Mouse (Mus musculus) G1E (cell line): ENCODE measurements around the gene Olfr586. TPM values are rescaled to one million over a fixed set of nuclear protein-coding genes. Genes with fewer than 3 reads are reported as not detected.

Experiments used
- ATAC-seq: 2 replicates; pipeline ENCODE4 v1.8.0; 2016; ENCODE audit warnings: mild to moderate bottlenecking; ENCODE audit not compliant: insufficient number of reproducible peaks, poor library complexity, low FRiP score, severe bottlenecking; ENCODE audit errors: extremely low read depth
- DNase-seq: peaks from one replicate; pipeline ENCODE4 v3.0.0; 2012; ENCODE audit warnings: low spot score
- H3K27me3 ChIP-seq: 2 replicates; pipeline ENCODE4 v1.6.1; 2012; ENCODE audit warnings: mild to moderate bottlenecking, low read length, inconsistent platforms; ENCODE audit not compliant: insufficient read depth
- H3K36me3 ChIP-seq: replicated peaks from 2 replicates; pipeline ENCODE3; 2012; ENCODE audit warnings: mild to moderate bottlenecking, inconsistent platforms
- H3K4me1 ChIP-seq: 2 replicates; pipeline ENCODE4 v1.6.1; 2012; ENCODE audit warnings: low read depth, low read length, inconsistent platforms, mixed read lengths; ENCODE audit not compliant: insufficient read depth
- H3K4me3 ChIP-seq: 2 replicates; pipeline ENCODE4 v1.5.1; 2012; ENCODE audit warnings: low read depth, mild to moderate bottlenecking, inconsistent platforms, low read length, moderate library complexity, mixed read lengths
- H3K9me3 ChIP-seq: replicated peaks from 2 replicates; pipeline ENCODE4 v1.6.1; 2012; ENCODE audit warnings: inconsistent platforms
- CTCF ChIP-seq: IDR thresholded peaks from 2 replicates; pipeline ENCODE4 v1.5.1; 2012; ENCODE audit warnings: low read depth, low read length, inconsistent platforms, mixed read lengths
- GATA1 ChIP-seq: IDR thresholded peaks from 2 replicates; pipeline ENCODE4 v1.6.1; 2012; ENCODE audit warnings: borderline replicate concordance, low read length, inconsistent platforms, mixed read lengths
- GATA2 ChIP-seq: IDR thresholded peaks from 2 replicates; pipeline ENCODE4 v1.6.1; 2012; ENCODE audit warnings: low read depth, low read length, inconsistent platforms, borderline replicate concordance
- POLR2AphosphoS5 ChIP-seq: IDR thresholded peaks from 2 replicates; pipeline ENCODE4 v1.6.1; 2012; ENCODE audit warnings: low read depth, low read length, inconsistent platforms; ENCODE audit not compliant: insufficient replicate concordance
- TAL1 ChIP-seq: conservative IDR thresholded peaks from 2 replicates; pipeline ENCODE4 v1.6.1; 2012; ENCODE audit warnings: low read depth, low read length, inconsistent platforms, mixed read lengths
- polyA plus RNA-seq: library from polyadenylated mRNA; stranded (reverse); fragments of >175 nt; gene quantifications from 2 replicates; pipeline ENCODE4 v1.2.3, GENCODE M21; 2012
- total RNA-seq, 2 experiments: library from RNA; stranded (forward) in 1 of 2; stranded (reverse) in 1 of 2; fragments of 200-1000 nt in 1 of 2; fragments of >200 nt in 1 of 2; fragmentation: Nextera tagmentation in 1 of 2; gene quantifications; 2 replicates each; pipeline ENCODE4 v1.2.3; 2014 to 2017

Olfr586 gene
- total RNA-seq (2014; fragmentation: Nextera tagmentation) (not detected in 2 replicates), total RNA-seq (2017) (0.06 and 0.22 TPM in 2 replicates), polyA plus RNA-seq (not detected in 2 replicates)

- Histone ChIP-seq H3K9me3 (no peaks in the 10 kb centered on the region), H3K4me1 (no peaks in the 10 kb centered on the region), H3K4me3 (no peak within 1 kb of the TSS), H3K27me3 (no peaks in the 10 kb centered on the region), H3K36me3 (no peaks in the 10 kb centered on the region)
- DNase-seq (no peak), ATAC-seq (no peak)
- TF ChIP-seq GATA2 (no peak), GATA1 (no peak), TAL1 (no peak), CTCF (no peak), POLR2AphosphoS5 (no peak)
Measured at GRCm38 (mm10) chr7:103125538-103125937, at the start of gene Olfr586. TSS of gene Olfr586 (minus strand) at chr7:103125638.

- Histone ChIP-seq H3K4me1 (no peaks in the 10 kb centered on the region), H3K27me3 (no peaks in the 10 kb centered on the region), H3K9me3 (no peaks in the 10 kb centered on the region), H3K4me3 (no peak overlapping the region), H3K36me3 (no peaks in the 10 kb centered on the region)
- no peak for ATAC-seq
- DNase-seq = no peak
- no peak for TF ChIP-seq GATA1
- TF ChIP-seq POLR2AphosphoS5 = no peak
- TF ChIP-seq GATA2 = no peak
- no peak for TF ChIP-seq CTCF
- TF ChIP-seq TAL1 = no peak
Measured at GRCm38 (mm10) chr7:103169697-103170096, 44.3 kb upstream of the Olfr586 start.

GRCm38 (mm10) chr7:103156256-103156655, 30.8 kb upstream of the Olfr586 start, which contains the start of gene Olfr589:
TSS of gene Olfr589 (minus strand) at chr7:103156356.
- H3K36me3 ChIP-seq = no peaks in the 10 kb centered on the region
- H3K27me3 ChIP-seq = no peaks in the 10 kb centered on the region
- DNase-seq = no peak
- ATAC-seq = no peak
- no peaks in the 10 kb centered on the region for H3K4me1 ChIP-seq
- H3K4me3 ChIP-seq = no peak within 1 kb of the TSS
- TF ChIP-seq GATA2 (no peak), TAL1 (no peak), CTCF (no peak), POLR2AphosphoS5 (no peak), GATA1 (no peak)
- H3K9me3 ChIP-seq = no peaks in the 10 kb centered on the region

- Histone ChIP-seq H3K4me3 (no peak within 1 kb of the TSS), H3K36me3 (no peaks in the 10 kb centered on the region), H3K27me3 (no peaks in the 10 kb centered on the region), H3K9me3 (no peaks in the 10 kb centered on the region), H3K4me1 (no peaks in the 10 kb centered on the region)
- TF ChIP-seq GATA2 (no peak), GATA1 (no peak), CTCF (no peak), TAL1 (no peak), POLR2AphosphoS5 (no peak)
- DNase-seq (no peak), ATAC-seq (no peak)
Measured at GRCm38 (mm10) chr7:103140579-103140978, 15.1 kb upstream of the Olfr586 start, which contains the start of gene Olfr588-ps1. TSS of gene Olfr588-ps1 (plus strand) at chr7:103140879.

GRCm38 (mm10) chr7:103119406-103119805, 6.0 kb downstream of the Olfr586 start:
- Histone ChIP-seq H3K27me3 (no peaks in the 10 kb centered on the region), H3K4me1 (no peaks in the 10 kb centered on the region), H3K9me3 (no peaks in the 10 kb centered on the region), H3K36me3 (no peaks in the 10 kb centered on the region), H3K4me3 (no peak overlapping the region)
- ATAC-seq = no peak
- no peak for DNase-seq
- no peak for TF ChIP-seq POLR2AphosphoS5
- TF ChIP-seq CTCF = no peak
- no peak for TF ChIP-seq GATA2
- no peak for TF ChIP-seq TAL1
- no peak for TF ChIP-seq GATA1

GRCm38 (mm10) chr7:103097420-103097819, 28.0 kb downstream of the Olfr586 start, which contains the start of gene Olfr585:
TSS of gene Olfr585 (plus strand) at chr7:103097720.
- H3K4me1 ChIP-seq = no peaks in the 10 kb centered on the region
- no peak for DNase-seq
- H3K9me3 ChIP-seq = no peaks in the 10 kb centered on the region
- TF ChIP-seq POLR2AphosphoS5 = no peak
- TF ChIP-seq GATA1 = no peak
- TF ChIP-seq TAL1 = no peak
- TF ChIP-seq CTCF = no peak
- TF ChIP-seq GATA2 = no peak
- ATAC-seq = no peak
- H3K36me3 ChIP-seq = no peaks in the 10 kb centered on the region
- no peaks in the 10 kb centered on the region for H3K27me3 ChIP-seq
- no peak within 1 kb of the TSS for H3K4me3 ChIP-seq
